Mouse (Mus musculus): Measurements from ENCODE around the gene Coq7. TPM values are rescaled to one million over a fixed set of nuclear protein-coding genes. Genes with fewer than 3 reads are reported as not detected.

Gene Coq7
- polyA plus RNA-seq, 1 experiment: 55.1 TPM

DNA sequence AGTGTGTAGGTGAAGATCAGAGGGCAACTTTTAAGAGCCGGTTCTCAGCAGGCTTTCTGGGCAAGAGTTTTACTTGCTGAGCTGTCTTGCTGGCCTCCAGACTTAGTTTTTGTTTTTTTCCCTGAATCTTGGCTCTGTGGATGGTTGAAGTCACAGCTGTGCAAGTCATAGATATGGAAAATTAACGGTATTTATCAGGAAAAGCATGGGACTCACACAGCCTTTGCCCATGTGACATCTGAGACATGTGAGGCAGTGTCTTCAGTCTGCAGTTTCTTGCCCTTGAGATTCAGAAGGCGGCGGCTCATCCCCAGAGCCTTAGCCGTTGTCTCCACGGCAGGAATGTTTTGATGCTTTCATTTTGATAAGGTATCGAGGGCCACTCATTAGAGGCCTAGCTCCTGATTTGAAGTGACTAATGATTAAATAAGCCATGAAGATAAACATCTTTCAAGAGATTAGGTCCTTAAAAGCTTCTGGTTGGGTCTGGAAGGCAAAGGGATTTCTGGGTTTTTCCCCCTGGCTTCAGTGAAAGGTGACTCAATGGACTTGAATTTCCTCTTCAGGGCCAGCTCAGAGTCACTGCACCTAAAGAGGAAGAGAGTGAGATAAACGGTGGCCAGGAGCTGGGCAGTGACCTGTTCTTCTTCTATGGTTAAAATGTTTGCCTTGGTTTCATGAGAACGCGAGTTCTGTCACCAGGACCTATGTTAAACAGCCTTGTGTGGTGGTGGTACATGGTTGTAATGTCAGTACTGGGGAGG lies 51.9 kb downstream of the Coq7 start:
- 70% methylated on average over 10 of the region's 10 CpGs for WGBS
- Histone ChIP-seq H3K4me1 (ENCODE audit: control insufficient read depth, insufficient read depth, low read length) (no peaks in the 10 kb centered on the region; the same call in 1 of the 2 replicates), H3K4me3 (replicated peaks; ENCODE audit: control insufficient read depth, low read depth, low read length) (no peak overlapping the region), H3K27ac (ENCODE audit: control insufficient read depth, insufficient read depth, low read depth, low read length, poor library complexity) (no peak overlapping the region)
- TF ChIP-seq CTCF (IDR thresholded peaks at IDR 0.05; ENCODE audit: control insufficient read depth, insufficient read depth, low read length) (no peak), POLR2A (IDR thresholded peaks at IDR 0.05; ENCODE audit: borderline replicate concordance, control insufficient read depth, low read depth, low read length) (no peak)

DNA sequence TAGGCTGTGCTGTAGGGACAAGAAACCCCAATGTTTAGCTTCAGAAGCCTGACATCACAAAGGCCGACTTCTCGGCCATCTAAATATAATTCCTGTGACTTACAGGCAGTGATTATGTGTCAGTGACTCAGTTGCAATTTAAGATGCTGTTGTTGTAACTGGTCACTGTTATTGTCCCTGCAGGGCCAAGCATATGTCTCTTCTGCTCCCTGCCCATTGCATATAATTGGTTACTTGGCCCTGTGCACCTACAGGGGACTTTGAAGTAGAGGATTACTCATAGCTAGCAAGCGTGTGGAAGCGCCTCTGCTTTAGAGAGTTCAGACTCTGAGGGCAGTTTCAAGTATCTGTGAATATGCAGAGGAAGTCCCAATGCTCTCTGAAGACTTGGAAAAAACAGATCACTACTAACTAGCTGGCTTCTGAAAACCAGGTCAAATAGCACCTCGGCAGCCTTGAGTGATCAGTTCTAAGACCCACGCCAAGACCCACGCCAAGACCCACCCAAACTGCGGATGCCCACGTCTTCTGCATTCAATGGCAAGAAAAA lies 52.9 kb downstream of the Coq7 start:
- 85% methylated on average over 9 of the region's 9 CpGs for WGBS
- no peaks in the 10 kb centered on the region; the same call in 1 of the 2 replicates for H3K4me1 ChIP-seq (ENCODE audit: control insufficient read depth, insufficient read depth, low read length)
- H3K4me3 ChIP-seq (replicated peaks; ENCODE audit: control insufficient read depth, low read depth, low read length): no peak overlapping the region
- TF ChIP-seq POLR2A (IDR thresholded peaks at IDR 0.05; ENCODE audit: borderline replicate concordance, control insufficient read depth, low read depth, low read length): no peak
- TF ChIP-seq CTCF (IDR thresholded peaks at IDR 0.05; ENCODE audit: control insufficient read depth, insufficient read depth, low read length): no peak
- no peak overlapping the region for H3K27ac ChIP-seq (ENCODE audit: control insufficient read depth, insufficient read depth, low read depth, low read length, poor library complexity)

DNA sequence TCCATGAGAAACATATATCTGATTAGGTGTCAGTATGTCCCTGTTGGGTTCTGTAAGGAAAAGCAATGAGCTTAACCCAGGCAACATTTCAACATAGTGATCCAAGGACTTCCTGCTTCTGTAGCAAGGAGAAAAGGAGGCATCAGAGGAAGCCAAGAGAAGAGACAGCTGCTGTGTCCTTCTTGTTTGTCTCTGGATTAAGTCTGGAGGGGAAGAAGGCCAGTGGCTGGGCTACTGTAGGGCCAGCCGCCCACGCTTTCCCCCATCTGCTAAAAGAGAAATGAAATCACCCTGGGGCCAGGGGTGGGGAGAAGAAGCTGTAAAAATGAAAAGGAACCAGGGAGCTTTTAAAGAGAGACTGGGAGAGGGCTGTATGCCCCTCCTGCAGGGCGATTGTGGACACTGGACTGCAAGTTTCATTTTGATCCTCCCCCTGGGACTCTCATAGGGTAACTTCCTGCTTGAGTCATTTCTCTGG lies 54.3 kb downstream of the Coq7 start:
- WGBS: 45% methylated on average over 3 of the region's 3 CpGs
- TF ChIP-seq CTCF (IDR thresholded peaks at IDR 0.05; ENCODE audit: control insufficient read depth, insufficient read depth, low read length): no peak
- TF ChIP-seq POLR2A (IDR thresholded peaks at IDR 0.05; ENCODE audit: borderline replicate concordance, control insufficient read depth, low read depth, low read length): no peak
- H3K27ac ChIP-seq (ENCODE audit: control insufficient read depth, insufficient read depth, low read depth, low read length, poor library complexity): no peak overlapping the region

DNA sequence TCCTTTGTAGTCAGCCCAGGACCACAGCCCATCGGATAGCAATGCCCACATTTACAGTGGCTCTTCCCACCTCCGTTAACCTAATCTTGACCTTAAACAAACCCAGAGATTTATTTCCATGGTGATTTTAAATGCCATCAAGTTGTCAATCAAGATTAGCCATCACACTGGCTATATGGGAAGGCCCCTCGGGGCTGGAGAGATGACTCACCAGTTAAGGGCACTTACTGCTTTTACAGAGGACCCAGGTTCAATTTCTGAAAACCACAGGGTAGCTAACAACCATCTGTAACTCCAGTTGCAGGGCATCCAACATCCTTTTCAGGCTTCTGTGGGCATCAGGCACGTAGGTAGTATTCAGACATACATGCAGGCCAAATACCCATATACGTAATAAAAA lies 56.7 kb downstream of the Coq7 start:
- 79% methylated on average over 5 of the region's 5 CpGs for WGBS
- H3K27ac ChIP-seq (ENCODE audit: control insufficient read depth, insufficient read depth, low read depth, low read length, poor library complexity): no peak overlapping the region
- no peaks in the 10 kb centered on the region; the same call in 1 of the 2 replicates for H3K4me1 ChIP-seq (ENCODE audit: control insufficient read depth, insufficient read depth, low read length)
- TF ChIP-seq CTCF (IDR thresholded peaks at IDR 0.05; ENCODE audit: control insufficient read depth, insufficient read depth, low read length): no peak
- no peak for TF ChIP-seq POLR2A (IDR thresholded peaks at IDR 0.05; ENCODE audit: borderline replicate concordance, control insufficient read depth, low read depth, low read length)
- no peak overlapping the region for H3K4me3 ChIP-seq (replicated peaks; ENCODE audit: control insufficient read depth, low read depth, low read length)

More for the DNA sequence above, 54.3 kb downstream of the Coq7 start:
- Histone ChIP-seq H3K4me1 (ENCODE audit: control insufficient read depth, insufficient read depth, low read length) (no peaks in the 10 kb centered on the region; the same call in 1 of the 2 replicates), H3K4me3 (replicated peaks; ENCODE audit: control insufficient read depth, low read depth, low read length) (no peak overlapping the region)

DNA sequence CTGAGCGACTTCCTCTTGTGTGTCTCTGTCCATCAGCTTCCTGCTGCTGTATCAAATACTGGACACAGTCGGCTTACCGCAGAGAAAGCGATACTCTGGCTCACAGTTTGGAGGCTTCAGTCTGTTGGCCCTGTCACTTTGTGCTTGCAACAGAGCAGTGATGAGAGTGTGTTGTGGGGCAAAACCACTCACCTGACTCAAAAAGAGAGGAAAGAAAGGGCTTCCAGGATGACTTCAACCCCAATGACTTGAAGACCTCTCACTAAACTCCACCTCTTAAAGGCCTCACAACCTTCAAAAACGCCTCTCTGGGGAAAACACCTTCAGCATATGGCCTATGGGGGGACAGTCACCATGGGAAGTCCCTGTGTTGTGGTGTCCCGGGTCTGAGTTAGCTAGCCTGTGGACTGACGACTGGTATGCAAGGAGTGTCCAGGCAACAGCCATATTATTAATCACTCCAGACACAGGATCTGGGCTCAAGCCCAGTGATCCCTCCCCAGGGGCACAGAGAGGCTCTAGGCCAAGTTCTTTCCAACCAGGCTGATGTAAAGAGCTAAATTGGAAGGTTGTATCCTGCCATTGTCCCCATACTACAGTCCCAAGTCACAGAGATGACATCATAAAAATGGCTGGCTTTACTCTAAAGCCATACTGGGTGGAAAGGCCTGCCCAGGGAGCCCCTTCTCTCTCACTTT lies 58.0 kb downstream of the Coq7 start:
- Histone ChIP-seq H3K27ac (ENCODE audit: control insufficient read depth, insufficient read depth, low read depth, low read length, poor library complexity) (no peak overlapping the region), H3K4me1 (ENCODE audit: control insufficient read depth, insufficient read depth, low read length) (no peaks in the 10 kb centered on the region; the same call in 1 of the 2 replicates), H3K4me3 (replicated peaks; ENCODE audit: control insufficient read depth, low read depth, low read length) (no peak overlapping the region)
- 71% methylated on average over 7 of the region's 7 CpGs for WGBS
- TF ChIP-seq POLR2A (IDR thresholded peaks at IDR 0.05; ENCODE audit: borderline replicate concordance, control insufficient read depth, low read depth, low read length): no peak
- no peak for TF ChIP-seq CTCF (IDR thresholded peaks at IDR 0.05; ENCODE audit: control insufficient read depth, insufficient read depth, low read length)

DNA sequence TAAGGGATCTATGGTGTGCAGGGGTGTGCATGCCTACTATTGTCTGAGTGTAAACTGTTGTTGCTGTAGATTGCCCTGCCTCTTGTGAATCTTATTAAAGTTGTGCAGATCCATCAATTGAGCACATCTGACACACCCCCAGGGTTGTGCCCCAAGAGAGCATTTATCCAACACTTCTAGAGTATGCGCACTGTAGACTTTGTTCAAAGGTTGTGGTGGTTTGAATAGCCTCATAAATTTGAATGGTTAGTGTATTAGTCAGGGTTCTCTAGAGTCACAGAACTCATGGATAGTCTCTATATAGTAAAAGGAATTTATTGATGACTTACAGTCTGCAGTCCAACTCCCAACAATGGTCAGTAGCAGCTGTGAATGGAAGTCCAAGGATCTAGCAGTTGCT lies 60.3 kb downstream of the Coq7 start:
- no peaks in the 10 kb centered on the region for H3K4me1 ChIP-seq (ENCODE audit: control insufficient read depth, insufficient read depth, low read length)
- WGBS: 96% methylated on average over 1 of the region's 1 CpGs
- H3K27ac ChIP-seq (ENCODE audit: control insufficient read depth, insufficient read depth, low read depth, low read length, poor library complexity): no peak overlapping the region
- TF ChIP-seq CTCF (IDR thresholded peaks at IDR 0.05; ENCODE audit: control insufficient read depth, insufficient read depth, low read length): no peak
- TF ChIP-seq POLR2A (IDR thresholded peaks at IDR 0.05; ENCODE audit: borderline replicate concordance, control insufficient read depth, low read depth, low read length): no peak
- no peak overlapping the region for H3K4me3 ChIP-seq (replicated peaks; ENCODE audit: control insufficient read depth, low read depth, low read length)

DNA sequence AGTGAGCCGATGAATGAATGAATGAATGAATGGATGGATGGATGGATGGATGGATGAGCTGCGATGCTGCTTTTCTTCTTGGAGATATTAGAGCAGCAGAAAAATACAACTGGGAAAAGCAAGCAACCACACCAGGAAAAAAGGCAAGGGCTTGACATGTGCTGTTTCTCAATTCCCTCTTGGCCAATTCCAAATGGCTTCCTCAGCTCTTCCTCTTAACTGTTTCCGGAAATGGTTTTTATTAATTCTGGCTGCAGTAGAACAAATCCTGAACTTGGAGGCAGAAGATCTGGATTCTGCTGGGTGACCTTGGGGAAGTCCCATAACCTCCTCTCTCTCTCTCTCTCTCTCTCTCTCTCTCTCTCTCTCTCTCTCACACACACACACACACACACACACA lies 65.1 kb downstream of the Coq7 start:
- TF ChIP-seq POLR2A (IDR thresholded peaks at IDR 0.05; ENCODE audit: borderline replicate concordance, control insufficient read depth, low read depth, low read length): no peak
- TF ChIP-seq CTCF (IDR thresholded peaks at IDR 0.05; ENCODE audit: control insufficient read depth, insufficient read depth, low read length): no peak
- WGBS: 73% methylated on average over 3 of the region's 3 CpGs
- no peak overlapping the region for H3K4me3 ChIP-seq (replicated peaks; ENCODE audit: control insufficient read depth, low read depth, low read length)
- H3K4me1 ChIP-seq (ENCODE audit: control insufficient read depth, insufficient read depth, low read length): no peaks in the 10 kb centered on the region; the same call in none of the 2 replicates
- no peak overlapping the region for H3K27ac ChIP-seq (ENCODE audit: control insufficient read depth, insufficient read depth, low read depth, low read length, poor library complexity)

DNA sequence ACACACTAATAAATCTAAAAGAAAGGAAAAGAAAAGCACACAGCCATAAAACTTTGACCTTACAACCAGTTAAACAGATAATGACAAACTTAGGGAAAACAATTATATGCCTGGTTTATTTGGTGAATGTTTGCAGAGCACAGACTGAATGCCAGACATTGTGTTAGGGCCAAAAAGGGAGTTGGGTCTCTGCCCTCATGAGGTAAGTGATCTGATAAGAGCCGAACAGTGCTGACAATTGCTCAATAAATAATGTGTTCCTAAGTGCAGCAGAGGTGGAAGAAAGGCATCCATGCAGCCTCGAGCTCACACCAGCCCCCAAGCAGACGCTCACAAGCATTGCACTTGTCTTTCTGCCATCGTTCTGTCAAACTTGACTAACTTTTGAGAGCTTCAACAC lies 68.7 kb downstream of the Coq7 start:
- WGBS: 52% methylated on average over 4 of the region's 4 CpGs
- Histone ChIP-seq H3K4me1 (ENCODE audit: control insufficient read depth, insufficient read depth, low read length) (no peaks in the 10 kb centered on the region; the same call in none of the 2 replicates), H3K27ac (ENCODE audit: control insufficient read depth, insufficient read depth, low read depth, low read length, poor library complexity) (no peak overlapping the region), H3K4me3 (replicated peaks; ENCODE audit: control insufficient read depth, low read depth, low read length) (no peak overlapping the region)
- TF ChIP-seq POLR2A (IDR thresholded peaks at IDR 0.05; ENCODE audit: borderline replicate concordance, control insufficient read depth, low read depth, low read length) (no peak), CTCF (IDR thresholded peaks at IDR 0.05; ENCODE audit: control insufficient read depth, insufficient read depth, low read length) (no peak)

Data from bone marrow, adult 2 months (tissue).